Mouse (Mus musculus) stomach, postnatal 0 days (tissue): Measurements from ENCODE around the gene Nrp1.

Experiments
- CTCF ChIP-seq: IDR thresholded peaks from 2 replicates; pipeline ENCODE4 v1.5.1; 2016; ENCODE audit warnings: antibody characterized with exemption, low read depth, mild to moderate bottlenecking, moderate library complexity
- EP300 ChIP-seq: optimal IDR thresholded peaks from 2 replicates; pipeline ENCODE3; 2016; ENCODE audit warnings: antibody characterized with exemption

DNA sequence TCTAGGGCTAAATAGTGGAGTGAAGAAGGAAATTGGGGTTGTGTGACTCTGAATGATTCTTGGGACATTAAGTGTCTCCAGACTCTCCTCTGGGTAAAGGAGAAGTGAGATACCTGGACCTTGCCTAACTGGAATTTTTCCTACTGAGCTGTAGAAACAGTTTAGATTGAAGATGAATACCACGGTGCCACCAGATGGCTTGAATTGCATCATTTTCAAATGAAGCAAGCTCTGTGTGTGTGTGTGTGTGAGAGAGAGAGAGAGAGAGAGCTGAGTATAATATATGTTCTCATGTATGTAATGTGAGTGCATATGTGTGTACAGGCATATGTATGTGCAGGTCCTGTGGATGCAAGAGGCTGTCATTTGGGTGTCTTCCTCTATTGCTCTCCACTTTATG lies 72.7 kb downstream of the Nrp1 start:
- no peak for TF ChIP-seq CTCF
- no peak for TF ChIP-seq EP300
